Mouse (Mus musculus) heart, embryonic 11.5 days (tissue): ENCODE data around the gene Yes1. TPM values are rescaled to one million over a fixed set of nuclear protein-coding genes. Genes with fewer than 3 reads are reported as not detected.
"Not testable (repeated sequence)": the region's sequence is repeated elsewhere in the genome, so short reads cannot be mapped to it uniquely, and the experiment has no call there.

Experiments
- ATAC-seq: fragments of 200-750 bp; cut with Nextera tagmentation; replicated peaks from 2 replicates; pipeline ENCODE4 v1.8.0; 2017; ENCODE audit warnings: moderate library complexity; ENCODE audit not compliant: insufficient number of reproducible peaks, low FRiP score, low TSS enrichment
- H3K27ac ChIP-seq: fragments of 300-500 bp; sonication (generic); 2 replicates; pipeline ENCODE4 v1.5.1; 2014; ENCODE audit warnings: mild to moderate bottlenecking, low read depth, low read length
- H3K27me3 ChIP-seq: fragments of 300-500 bp; sonication (generic); 2 replicates; pipeline ENCODE4 v1.6.1; 2014; ENCODE audit warnings: mild to moderate bottlenecking, low read length, mixed read lengths; ENCODE audit not compliant: control insufficient read depth, insufficient read depth
- H3K36me3 ChIP-seq: fragments of 300-500 bp; sonication (generic); 2 replicates; pipeline ENCODE4 v1.6.1; 2014; ENCODE audit warnings: mild to moderate bottlenecking, low read length, moderate library complexity, mixed read lengths; ENCODE audit not compliant: control insufficient read depth, insufficient read depth
- H3K4me1 ChIP-seq: fragments of 300-500 bp; sonication (generic); 2 replicates; pipeline ENCODE4 v1.6.1; 2014; ENCODE audit warnings: low read length; ENCODE audit not compliant: control insufficient read depth, insufficient read depth
- H3K4me2 ChIP-seq: fragments of 300-500 bp; sonication (generic); 2 replicates; pipeline ENCODE4 v1.6.1; 2014; ENCODE audit warnings: mild to moderate bottlenecking, moderate library complexity
- H3K4me3 ChIP-seq: fragments of 300-500 bp; sonication (generic); 2 replicates; pipeline ENCODE4 v1.5.1; 2014; ENCODE audit warnings: low read depth, low read length
- H3K9ac ChIP-seq: fragments of 300-500 bp; sonication (generic); 2 replicates; pipeline ENCODE4 v1.6.1; 2014; ENCODE audit warnings: mild to moderate bottlenecking, low read depth, low read length, moderate library complexity
- H3K9me3 ChIP-seq: fragments of 300-500 bp; sonication (generic); replicated peaks from 2 replicates; pipeline ENCODE4 v1.6.1; 2016; ENCODE audit warnings: low read length; ENCODE audit not compliant: control insufficient read depth
- WGBS: fragments of 180-500 bp; shearing (Covaris S2); extraction: QIAGEN DNeasy Blood & Tissue Kit; methylation state at CpG from one replicate; pipeline ENCODE4 v1.1.7; 2014; ENCODE audit not compliant: insufficient replicate concordance; 5-methylcytosine and 5-hydroxymethylcytosine counted together
- polyA plus RNA-seq: library from polyadenylated mRNA; unstranded; fragments of >200 nt; fragmentation: Nextera tagmentation; extraction: Ambion mirVana; gene quantifications from 2 replicates; pipeline ENCODE4 v1.2.1, GENCODE M21; 2014

The Yes1 gene
- polyA plus RNA-seq, 1 experiment from 2014 or later = 26.2 TPM

DNA sequence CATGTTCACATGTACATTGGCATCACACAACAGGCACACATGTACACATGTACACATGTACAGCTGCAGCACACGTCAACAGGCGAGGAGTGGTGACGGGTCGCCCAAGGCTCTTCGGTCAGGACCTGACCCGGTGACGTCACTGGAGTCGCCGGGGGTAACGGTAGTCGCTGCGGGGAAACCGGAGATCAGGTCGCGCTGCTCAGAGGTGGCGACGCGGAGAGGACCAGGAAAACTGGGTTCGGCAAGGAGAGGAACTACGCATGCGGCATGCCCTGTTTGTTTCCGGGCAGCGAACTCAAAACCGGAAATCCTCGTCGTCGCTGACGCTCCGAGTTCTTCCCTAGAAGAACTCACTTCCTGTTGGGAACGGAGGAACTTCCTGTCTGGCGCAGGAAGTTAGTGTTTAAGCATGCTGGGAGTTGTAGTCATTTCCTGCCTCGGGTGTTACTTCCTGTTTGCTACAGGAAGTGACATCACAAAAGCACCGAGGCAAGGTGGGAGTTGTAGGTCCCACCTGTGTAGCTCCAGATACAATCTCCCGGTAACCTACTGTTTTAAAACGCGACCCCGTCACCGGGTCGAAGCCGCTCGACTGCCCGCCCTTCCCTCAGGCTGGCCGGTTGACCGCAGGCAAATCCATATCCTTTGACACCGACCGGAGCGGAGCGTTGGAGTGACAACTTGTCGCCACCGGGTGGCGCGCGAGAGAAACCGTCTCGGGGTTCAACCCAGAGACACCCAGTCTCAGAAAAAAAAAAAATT, 102.9 kb downstream of the Yes1 start:
- Histone ChIP-seq H3K9ac (peak overlapping the region; percentile 77), H3K27me3 (no peaks in the 10 kb centered on the region), H3K9me3 (no peaks in the 10 kb centered on the region), H3K4me2 (peak overlapping the region; percentile 67), H3K4me3 (peak overlapping the region; percentile 61), H3K4me1 (0 out of 2 replicates have a peak, but pooled peaks cover 2% of the 10 kb centered on the region), H3K36me3 (no peaks in the 10 kb centered on the region), H3K27ac (peak overlapping the region; percentile 94)
- ATAC-seq = peak; percentile 98
- WGBS = under 1% methylated on average over 55 of the region's 55 CpGs

GRCm38 (mm10) chr5:32717726-32718125, 106.8 kb downstream of the Yes1 start:
- no peaks in the 10 kb centered on the region for H3K9me3 ChIP-seq
- H3K4me1 ChIP-seq = 0 out of 2 replicates have a peak, but pooled peaks cover 2% of the 10 kb centered on the region
- no peaks in the 10 kb centered on the region for H3K27me3 ChIP-seq
- H3K9ac ChIP-seq = no peak overlapping the region
- no peak overlapping the region for H3K4me2 ChIP-seq
- 56% methylated on average over 1 of the region's 1 CpGs for WGBS
- ATAC-seq = no peak
- no peak overlapping the region for H3K27ac ChIP-seq
- H3K4me3 ChIP-seq = no peak overlapping the region
- H3K36me3 ChIP-seq = no peaks in the 10 kb centered on the region

DNA sequence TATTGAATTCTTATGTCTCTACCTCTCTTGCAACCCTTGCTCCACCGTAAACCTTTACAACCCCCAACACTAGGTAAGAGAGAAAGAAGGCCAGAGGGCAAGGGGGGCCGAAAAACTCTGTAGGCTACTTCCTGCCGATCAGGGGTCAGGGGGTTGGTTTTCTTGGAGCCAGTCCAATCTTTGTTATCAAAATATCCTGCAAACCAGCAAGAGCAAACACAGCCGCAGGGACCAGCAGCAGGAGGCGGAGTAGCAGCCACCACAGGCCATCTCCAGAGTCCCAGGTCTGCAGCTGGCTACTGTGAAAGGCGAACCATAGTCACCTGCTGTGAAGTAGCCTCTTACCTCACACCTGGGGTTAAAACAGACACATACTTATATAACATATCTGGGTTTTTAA, 107.9 kb downstream of the Yes1 start:
- Histone ChIP-seq H3K27me3 (no peaks in the 10 kb centered on the region), H3K9me3 (no peaks in the 10 kb centered on the region), H3K36me3 (no peaks in the 10 kb centered on the region), H3K27ac (no peak overlapping the region), H3K4me1 (no peaks in the 10 kb centered on the region), H3K4me2 (no peak overlapping the region), H3K9ac (no peak overlapping the region), H3K4me3 (no peak overlapping the region)
- ATAC-seq = no peak
- WGBS = 34% methylated on average over 6 of the region's 6 CpGs

- no peak overlapping the region for H3K9ac ChIP-seq
- WGBS = 87% methylated on average over 9 of the region's 9 CpGs
- no peak overlapping the region for H3K4me3 ChIP-seq
- H3K27ac ChIP-seq = no peak overlapping the region
- no peaks in the 10 kb centered on the region for H3K36me3 ChIP-seq
- H3K4me1 ChIP-seq = no peaks in the 10 kb centered on the region
- H3K9me3 ChIP-seq = no peaks in the 10 kb centered on the region
- ATAC-seq = no peak
- H3K4me2 ChIP-seq = no peak overlapping the region
- no peaks in the 10 kb centered on the region for H3K27me3 ChIP-seq
Observed at GRCm38 (mm10) chr5:32720416-32720815, 109.4 kb downstream of the Yes1 start.

- H3K4me1 ChIP-seq = no peaks in the 10 kb centered on the region
- no peak overlapping the region for H3K9ac ChIP-seq
- H3K27ac ChIP-seq = no peak overlapping the region
- no peaks in the 10 kb centered on the region for H3K27me3 ChIP-seq
- H3K4me3 ChIP-seq = no peak overlapping the region
- no peak for ATAC-seq
- H3K4me2 ChIP-seq = no peak overlapping the region
- no peaks in the 10 kb centered on the region for H3K9me3 ChIP-seq
- 76% methylated on average over 3 of the region's 3 CpGs for WGBS
- no peaks in the 10 kb centered on the region for H3K36me3 ChIP-seq
Observed at GRCm38 (mm10) chr5:32721316-32721715, 110.3 kb downstream of the Yes1 start.

GRCm38 (mm10) chr5:32722263-32722662, 111.3 kb downstream of the Yes1 start:
- no peaks in the 10 kb centered on the region for H3K9me3 ChIP-seq
- ATAC-seq = no peak
- no peaks in the 10 kb centered on the region for H3K27me3 ChIP-seq
- H3K9ac ChIP-seq = no peak overlapping the region
- H3K4me1 ChIP-seq = no peaks in the 10 kb centered on the region
- WGBS = 63% methylated on average over 7 of the region's 7 CpGs
- no peak overlapping the region for H3K4me2 ChIP-seq
- no peaks in the 10 kb centered on the region for H3K36me3 ChIP-seq
- no peak overlapping the region for H3K27ac ChIP-seq
- H3K4me3 ChIP-seq = no peak overlapping the region

- ATAC-seq = 0 out of 2 replicates have a peak, but pooled peaks have one; percentile 67
- H3K4me3 ChIP-seq, H3K4me1 ChIP-seq, H3K36me3 ChIP-seq, H3K27ac ChIP-seq, H3K4me2 ChIP-seq, H3K9ac ChIP-seq, H3K27me3 ChIP-seq, H3K9me3 ChIP-seq: not testable (repeated sequence)
- WGBS = 70% methylated on average over 8 of the region's 8 CpGs
Observed at GRCm38 (mm10) chr5:32722711-32723110, 111.7 kb downstream of the Yes1 start.

- Histone ChIP-seq H3K27me3 (no peaks in the 10 kb centered on the region), H3K9me3 (no peaks in the 10 kb centered on the region), H3K36me3 (no peaks in the 10 kb centered on the region), H3K9ac (no peak overlapping the region), H3K27ac (no peak overlapping the region), H3K4me3 (no peak overlapping the region), H3K4me1 (no peaks in the 10 kb centered on the region), H3K4me2 (no peak overlapping the region)
- WGBS = 75% methylated on average over 7 of the region's 7 CpGs
- ATAC-seq = no peak
Observed at GRCm38 (mm10) chr5:32723981-32724380, 113.0 kb downstream of the Yes1 start.

- not testable (repeated sequence) for H3K4me1 ChIP-seq, H3K9ac ChIP-seq, H3K9me3 ChIP-seq, H3K27me3 ChIP-seq, ATAC-seq, H3K27ac ChIP-seq, H3K4me2 ChIP-seq, H3K36me3 ChIP-seq, H3K4me3 ChIP-seq
- 72% methylated on average over 3 of the region's 3 CpGs for WGBS
Observed at GRCm38 (mm10) chr5:32725397-32725796, 114.4 kb downstream of the Yes1 start.
